8 mouse cellular contexts compared by ENCODE assay signal in the genomic region with DNA sequence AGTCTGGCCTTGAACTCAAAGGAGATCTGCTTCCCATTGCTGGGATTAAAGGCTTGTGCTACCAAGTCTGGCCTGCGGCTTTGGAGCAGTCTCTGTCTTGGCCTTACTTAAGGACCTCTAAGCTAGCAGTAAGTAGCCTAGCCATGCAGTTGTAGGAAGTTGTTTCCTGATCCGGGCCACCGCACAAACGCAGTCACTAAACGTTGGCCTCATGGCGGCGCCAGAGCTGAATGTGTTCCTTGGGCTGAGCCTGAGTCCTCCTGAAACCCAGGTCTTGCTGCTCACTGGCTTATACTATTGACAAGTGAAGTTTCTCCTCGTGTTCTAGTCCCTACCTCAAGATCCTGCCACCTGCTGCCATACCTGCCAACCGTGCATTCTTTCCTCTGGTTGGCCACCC. TPM values are rescaled to one million over a fixed set of nuclear protein-coding genes. Genes with fewer than 3 reads are reported as not detected.
DNase-seq lines count a peak whose midpoint lies in the region; ATAC-seq lines count a peak whose summit lies in the region.
"Had no signal": no experiment of that assay in that cellular context is flagged by ENCODE, and none has a peak within 500 bp of the region (broad histone marks: within the 10 kb centered on the region; RNA-seq: fewer than 3 reads in every experiment).

No protein-coding gene starts in this region.

- peak; percentile 27 for DNase-seq in kidney, postnatal 10 days
- DNase-seq in kidney, adult 18-20 months: no peak
- DNase-seq in thymus, postnatal 4 days: peak; percentile 21
- DNase-seq in thymus, postnatal 0 days (ENCODE audit: low spot score): no peak
- DNase-seq in embryo, embryonic 11 days: peak; percentile 44
- no peak for DNase-seq in heart, postnatal 4 days
- DNase-seq: heart, adult 18-20 months had no signal

- no peak for ATAC-seq in megakaryocyte-erythroid progenitor cell, adult 5-6 weeks (replicated peaks; ENCODE audit: low FRiP score, low TSS enrichment, poor library complexity, severe bottlenecking)

RNA-seq across cellular contexts. Expression of gene Palld, which starts 28.5 kb away (rescaled TPM):
- polyA plus RNA-seq in thymus, postnatal 0 days (2015; fragmentation: Nextera tagmentation; extraction: Ambion mirVana): 26.2 and 28.5 TPM in 2 replicates
- not detected in 2 replicates for total RNA-seq in megakaryocyte-erythroid progenitor cell, adult 5-6 weeks (2014; fragmentation: Nextera tagmentation)
- 0.70 TPM in 1 of 2 replicates, not detected in the other for total RNA-seq in megakaryocyte-erythroid progenitor cell, adult 5-6 weeks (2017)
- total RNA-seq in heart, postnatal 4 days (2021): 100 to 1,000 TPM; 311 to 316 TPM

RNA-seq across cellular contexts. Expression of gene Ddx60, which starts 53.9 kb away (rescaled TPM):
- 7.0 and 12.4 TPM in 2 replicates for polyA plus RNA-seq in thymus, postnatal 0 days (2015; fragmentation: Nextera tagmentation; extraction: Ambion mirVana)
- 2.3 and 4.2 TPM in 2 replicates for total RNA-seq in megakaryocyte-erythroid progenitor cell, adult 5-6 weeks (2014; fragmentation: Nextera tagmentation)
- 4.6 and 6.3 TPM in 2 replicates for total RNA-seq in megakaryocyte-erythroid progenitor cell, adult 5-6 weeks (2017)
- total RNA-seq in heart, postnatal 4 days (2021): 1 to 10 TPM; 1.5 to 2.3 TPM

Comparison
In these comparisons a context has a peak if more than half of its experiments do, and no peak if none do; other contexts are left out.
1. DNase-seq: peak in kidney, postnatal 10 days (single experiment), thymus, postnatal 4 days (single experiment) and embryo, embryonic 11 days (single experiment); none in kidney, adult 18-20 months (single experiment), thymus, postnatal 0 days (single experiment) and heart, postnatal 4 days (single experiment).
2. RNA of gene Palld, which starts 28.5 kb away (total RNA-seq): 311 to 316 TPM in heart, postnatal 4 days; 0.70 TPM in megakaryocyte-erythroid progenitor cell, adult 5-6 weeks; every median in the first group is over 100 times any median in the second.